In the genomic region with DNA sequence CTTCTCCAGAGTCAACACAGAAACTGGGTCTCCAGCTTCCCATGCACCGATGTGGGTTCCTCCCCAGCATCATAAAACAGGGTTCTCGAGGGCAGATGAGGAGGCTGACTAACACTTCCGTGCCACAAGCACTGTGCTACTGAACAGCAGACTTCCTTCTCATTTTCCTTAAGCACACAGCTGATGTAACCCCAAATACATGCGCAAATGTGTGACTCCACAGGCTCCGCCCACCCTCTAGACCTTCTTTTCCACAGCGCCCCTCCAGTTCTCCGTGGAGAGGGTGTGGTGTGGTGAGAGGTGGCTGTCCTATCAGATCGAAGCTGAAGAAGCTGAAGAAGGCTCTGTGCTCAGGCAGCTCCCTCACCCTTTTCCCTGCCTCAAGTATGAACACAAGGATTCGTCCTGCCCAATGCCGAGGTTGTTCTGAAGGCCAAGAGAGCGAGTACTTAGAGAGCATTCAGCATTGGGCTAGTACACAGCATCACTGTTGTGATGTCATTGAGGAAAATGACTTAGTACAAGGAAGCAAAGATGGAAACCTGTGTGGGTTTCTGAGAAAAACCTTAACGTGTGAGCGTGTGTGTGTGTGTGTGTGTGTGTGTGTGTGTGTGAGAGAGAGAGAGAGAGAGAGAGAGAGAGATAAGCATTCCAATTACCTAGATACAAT, we compare ENCODE assay signal across 11 mouse cellular contexts. TPM values are rescaled to one million over a fixed set of nuclear protein-coding genes. Genes with fewer than 3 reads are reported as not detected.
DNase-seq lines count a peak whose midpoint lies in the region; ATAC-seq and TF ChIP-seq lines count a peak whose summit lies in the region.
"Had no signal": no experiment of that assay in that cellular context is flagged by ENCODE, and none has a peak within 500 bp of the region (broad histone marks: within the 10 kb centered on the region; RNA-seq: fewer than 3 reads in every experiment).

No protein-coding gene starts in this region.

- no peaks in the 10 kb centered on the region for H3K9me3 ChIP-seq in liver, embryonic 14.5 days (ENCODE audit: control insufficient read depth, low read length)
- H3K9me3 ChIP-seq: heart, embryonic 13.5 days; midbrain, embryonic 15.5 days had no signal

- ATAC-seq in liver, embryonic 14.5 days (ENCODE audit: insufficient read depth): peak; percentile 71
- ATAC-seq in megakaryocyte-erythroid progenitor cell, adult 5-6 weeks (replicated peaks; ENCODE audit: low FRiP score, low TSS enrichment, poor library complexity, severe bottlenecking): peak; percentile 86
- no peak for ATAC-seq in cerebellum, adult (ENCODE audit: insufficient number of reproducible peaks, low FRiP score, low TSS enrichment)
- ATAC-seq: midbrain, embryonic 15.5 days had no signal

- H3K4me1 ChIP-seq in liver, embryonic 14.5 days (replicated peaks; ENCODE audit: control insufficient read depth in 2 of 2, insufficient read depth in 2 of 2, low read length in 1 of 2): peaks cover 40 to 41% of the 10 kb centered on the region in 2 experiments
- H3K4me1 ChIP-seq: midbrain, embryonic 15.5 days had no signal

- peak; percentile 70 for DNase-seq in CD4-positive helper T cell, adult 2 months (ENCODE audit: low read depth, low spot score)
- DNase-seq in c-Kit-positive CD71-negative TER-119-negative erythroid progenitor cells, embryonic 14.5 days (ENCODE audit: low read depth): peak; percentile 30
- peak; percentile 28 to 53 (median 36) for DNase-seq in liver, embryonic 14.5 days (ENCODE audit: low read depth in 3 of 3, low spot score in 3 of 3)
- no peak for DNase-seq in cerebellum, adult 8-10 months
- DNase-seq in left cerebral cortex, adult 11 months (ENCODE audit: low spot score): no peak
- no peak for DNase-seq in ovary, postnatal 14 days (ENCODE audit: low spot score)
- DNase-seq: right cerebral cortex, postnatal 25 days had no signal

- no peak overlapping the region for H3K4me3 ChIP-seq in liver, embryonic 14.5 days (ENCODE audit: insufficient read depth in 1 of 2, low read depth in 2 of 2, low read length in 2 of 2)
- H3K4me3 ChIP-seq: heart, embryonic 13.5 days; midbrain, embryonic 15.5 days had no signal

- peaks cover 27% of the 10 kb centered on the region for H3K36me3 ChIP-seq in liver, embryonic 14.5 days (replicated peaks; ENCODE audit: control insufficient read depth, insufficient read depth, low read depth)

- TF ChIP-seq EP300 in liver, embryonic 14.5 days (IDR thresholded peaks at IDR 0.05; ENCODE audit: low read depth): no peak

- no peak overlapping the region for H3K4me2 ChIP-seq in liver, embryonic 14.5 days (ENCODE audit: low read depth)
- H3K4me2 ChIP-seq: heart, embryonic 13.5 days; midbrain, embryonic 15.5 days had no signal

- TF ChIP-seq CTCF in liver, embryonic 14.5 days (IDR thresholded peaks at IDR 0.05; ENCODE audit: low read depth): peak; percentile 22; the same call in 1 of the 2 replicates

- no peaks in the 10 kb centered on the region for H3K27me3 ChIP-seq in liver, embryonic 14.5 days (ENCODE audit: control insufficient read depth, insufficient read depth, low read length)
- H3K27me3 ChIP-seq: heart, embryonic 13.5 days; midbrain, embryonic 15.5 days had no signal

- WGBS in liver, embryonic 14.5 days (ENCODE audit: insufficient replicate concordance): 40% methylated on average over 13 of the region's 13 CpGs

- no peak overlapping the region; the same call in 1 of the 2 replicates for H3K27ac ChIP-seq in liver, embryonic 14.5 days
- H3K27ac ChIP-seq: midbrain, embryonic 15.5 days had no signal

- no peak overlapping the region; the same call in 1 of the 2 replicates for H3K9ac ChIP-seq in liver, embryonic 14.5 days (replicated peaks)
- H3K9ac ChIP-seq: heart, embryonic 13.5 days; midbrain, embryonic 15.5 days had no signal

RNA-seq across cellular contexts. Expression of a gene that starts 47.0 kb away (rescaled TPM):
- 13.0 and 18.6 TPM in 2 replicates for polyA plus RNA-seq in liver, embryonic 14.5 days (2012; rRNA removed)
- polyA plus RNA-seq in liver, embryonic 14.5 days (2014; fragmentation: Nextera tagmentation; extraction: Ambion mirVana): 23.6 and 28.4 TPM in 2 replicates
- 36.2 and 57.0 TPM in 2 replicates for total RNA-seq in megakaryocyte-erythroid progenitor cell, adult 5-6 weeks (2014; fragmentation: Nextera tagmentation)
- 42.8 and 43.3 TPM in 2 replicates for total RNA-seq in megakaryocyte-erythroid progenitor cell, adult 5-6 weeks (2017)

RNA-seq across cellular contexts. Expression of a gene that starts 47.1 kb away (rescaled TPM):
- 9.6 and 10.9 TPM in 2 replicates for polyA plus RNA-seq in liver, embryonic 14.5 days (2012; rRNA removed)
- 10.2 and 12.6 TPM in 2 replicates for polyA plus RNA-seq in liver, embryonic 14.5 days (2014; fragmentation: Nextera tagmentation; extraction: Ambion mirVana)
- 17.8 and 30.5 TPM in 2 replicates for total RNA-seq in megakaryocyte-erythroid progenitor cell, adult 5-6 weeks (2014; fragmentation: Nextera tagmentation)
- 12.6 and 16.5 TPM in 2 replicates for total RNA-seq in megakaryocyte-erythroid progenitor cell, adult 5-6 weeks (2017)

Comparison
In these comparisons a context has a peak if more than half of its experiments do, and no peak if none do; other contexts are left out.
1. DNase-seq: peak in CD4-positive helper T cell, adult 2 months (single experiment), c-Kit-positive CD71-negative TER-119-negative erythroid progenitor cells, embryonic 14.5 days (single experiment) and liver, embryonic 14.5 days (3 of 3); none in cerebellum, adult 8-10 months (single experiment), left cerebral cortex, adult 11 months (single experiment) and ovary, postnatal 14 days (single experiment).